Mouse (Mus musculus): ENCODE data around the gene Lipf. TPM values are rescaled to one million over a fixed set of nuclear protein-coding genes. Genes with fewer than 3 reads are reported as not detected.

Lipf gene
- polyA plus RNA-seq (2017; shearing (Covaris generic)) = not detected

GRCm38 (mm10) chr19:33960887-33961286 lies at the start of gene Lipf:
TSS of gene Lipf (plus strand) at chr19:33961187.

GRCm38 (mm10) chr19:34008002-34008401 lies 47.0 kb downstream of the Lipf start, which contains the start of gene Lipk:
TSS of gene Lipk (plus strand) at chr19:34008290.

Other genes starting within 250 kb of the Lipf start
- not detected for gene Lipo2, start 209.8 kb upstream of the Lipf start, polyA plus RNA-seq (2017; shearing (Covaris generic))
- 11.5 TPM for gene Lipo3, start 199.2 kb upstream of the Lipf start, polyA plus RNA-seq (2017; shearing (Covaris generic))
- not detected for gene Lipo1, start 173.7 kb upstream of the Lipf start, polyA plus RNA-seq (2017; shearing (Covaris generic))
- not detected for gene Lipk, start 47.1 kb downstream of the Lipf start, polyA plus RNA-seq (2017; shearing (Covaris generic))
- not detected for gene Lipn, start 106.2 kb downstream of the Lipf start, polyA plus RNA-seq (2017; shearing (Covaris generic))
- gene Lipm, start 139.7 kb downstream of the Lipf start, polyA plus RNA-seq (2017; shearing (Covaris generic)) = not detected
- not detected for gene Ankrd22, start 204.9 kb downstream of the Lipf start, polyA plus RNA-seq (2017; shearing (Covaris generic))
- gene Stambpl1, start 231.0 kb downstream of the Lipf start, polyA plus RNA-seq (2017; shearing (Covaris generic)) = 49.4 TPM

Data from effector memory CD4-positive, alpha-beta T cell, adult 7 months (primary cell).